Mouse (Mus musculus) erythroblast, adult 5-6 weeks (primary cell): ENCODE data around the gene Slc34a3. TPM values are rescaled to one million over a fixed set of nuclear protein-coding genes. Genes with fewer than 3 reads are reported as not detected.

Experiments
- ATAC-seq: replicated peaks from 2 replicates; pipeline ENCODE4 v1.8.0; 2016; ENCODE audit warnings: moderate number of reproducible peaks, mild to moderate bottlenecking, moderate TSS enrichment, inconsistent platforms; ENCODE audit not compliant: poor library complexity, low FRiP score, severe bottlenecking
- total RNA-seq, 2 experiments: library from RNA; stranded (forward) in 1 of 2; stranded (reverse) in 1 of 2; fragments of 150-400 nt in 1 of 2; fragments of 200-764, 138-1000 nt in 1 of 2; gene quantifications; 2 replicates each; pipeline versions ENCODE4 v1.2.3 to v1.2.4; 2015 to 2017; ENCODE audit warnings: low replicate concordance in 2 of 2

Slc34a3 gene
- total RNA-seq, 2 experiments from 2014 or later: not detected

- ATAC-seq: no peak
Measured at GRCm38 (mm10) chr2:25228995-25229530, 5.1 kb downstream of the Slc34a3 start.

- peak; percentile 46 for ATAC-seq
Measured at GRCm38 (mm10) chr2:25228431-25228889, 5.7 kb downstream of the Slc34a3 start.

GRCm38 (mm10) chr2:25227406-25227805 lies 6.8 kb downstream of the Slc34a3 start:
- ATAC-seq: no peak

GRCm38 (mm10) chr2:25226864-25227263 lies 7.3 kb downstream of the Slc34a3 start:
- no peak for ATAC-seq

- ATAC-seq: no peak
Measured at GRCm38 (mm10) chr2:25225811-25226379, 8.3 kb downstream of the Slc34a3 start.

- peak; percentile 77 for ATAC-seq
Measured at GRCm38 (mm10) chr2:25224766-25225752, 9.1 kb downstream of the Slc34a3 start.

GRCm38 (mm10) chr2:25224492-25224765 lies 9.7 kb downstream of the Slc34a3 start, which contains the start of gene Tubb4b:
Tubb4b (minus strand) TSS chr2:25224702.
- ATAC-seq: no peak

GRCm38 (mm10) chr2:25223681-25224491 lies 10.3 kb downstream of the Slc34a3 start:
- peak; percentile 69 for ATAC-seq

GRCm38 (mm10) chr2:25221331-25221772 lies 12.8 kb downstream of the Slc34a3 start:
- no peak for ATAC-seq

GRCm38 (mm10) chr2:25218445-25218844 lies 15.7 kb downstream of the Slc34a3 start, which contains the start of gene Fam166a:
Fam166a (plus strand) TSS chr2:25218745.
- ATAC-seq: no peak

GRCm38 (mm10) chr2:25217666-25218065 lies 16.5 kb downstream of the Slc34a3 start:
- no peak for ATAC-seq

- ATAC-seq: no peak
Measured at GRCm38 (mm10) chr2:25214444-25214843, 19.7 kb downstream of the Slc34a3 start, which contains the start of gene Stpg3. Stpg3 (minus strand) TSS chr2:25214637.

GRCm38 (mm10) chr2:25213266-25213865 lies 20.8 kb downstream of the Slc34a3 start:
- no peak for ATAC-seq

GRCm38 (mm10) chr2:25211121-25211670 lies 23.0 kb downstream of the Slc34a3 start, which contains the start of gene Nelfb:
Nelfb (minus strand) TSS chr2:25211489.
- ATAC-seq: peak; percentile 93

GRCm38 (mm10) chr2:25210686-25211085 lies 23.5 kb downstream of the Slc34a3 start:
- ATAC-seq: peak; percentile 48

GRCm38 (mm10) chr2:25207593-25207992 lies 26.6 kb downstream of the Slc34a3 start:
- ATAC-seq: no peak

- ATAC-seq: peak; percentile 71
Measured at GRCm38 (mm10) chr2:25203631-25204214, 30.4 kb downstream of the Slc34a3 start.

- ATAC-seq: no peak
Measured at GRCm38 (mm10) chr2:25200631-25201030, 33.5 kb downstream of the Slc34a3 start.

GRCm38 (mm10) chr2:25197946-25198345 lies 36.2 kb downstream of the Slc34a3 start:
- no peak for ATAC-seq
